Mouse (Mus musculus): Measurements from ENCODE around the gene Igbp1b.

GRCm38 (mm10) chr6:138639351-138639750 is 19.0 kb downstream of the Igbp1b start:
- TF ChIP-seq CTCF (IDR thresholded peaks at IDR 0.05; ENCODE audit: control insufficient read depth, insufficient read depth, insufficient read length) (no peak), MYOG (IDR thresholded peaks at IDR 0.05; ENCODE audit: control insufficient read depth, extremely low read depth, insufficient read length) (no peak), FOSL1 (IDR thresholded peaks at IDR 0.05; ENCODE audit: insufficient read depth, low read length, poor library complexity, severe bottlenecking) (no peak), MYOD1 (IDR thresholded peaks at IDR 0.05; ENCODE audit: control insufficient read depth, insufficient read length, low read depth) (no peak), USF1 (IDR thresholded peaks at IDR 0.05; ENCODE audit: low read depth) (no peak), CEBPB (IDR thresholded peaks at IDR 0.05; ENCODE audit: low read depth) (no peak)
